Mouse (Mus musculus): ENCODE measurements at regions not wholly inside any gene's neighbourhood (a gene's known extent, or its start where the extent isn't known, plus 50 kb on each side); places are given as distances from the start of the nearest gene placed in this dataset.

GRCm38 (mm10) chr2:169019037-169019436 is 63.6 kb upstream of the Zfp64 start:
- DNase-seq, result no peak

- no peak for DNase-seq
These were observed 54.9 kb upstream of the Zfp64 start for GRCm38 (mm10) chr2:169010271-169010670.

- DNase-seq, result no peak
These were observed 53.4 kb upstream of the Zfp64 start for GRCm38 (mm10) chr2:169008756-169009155.

DNA sequence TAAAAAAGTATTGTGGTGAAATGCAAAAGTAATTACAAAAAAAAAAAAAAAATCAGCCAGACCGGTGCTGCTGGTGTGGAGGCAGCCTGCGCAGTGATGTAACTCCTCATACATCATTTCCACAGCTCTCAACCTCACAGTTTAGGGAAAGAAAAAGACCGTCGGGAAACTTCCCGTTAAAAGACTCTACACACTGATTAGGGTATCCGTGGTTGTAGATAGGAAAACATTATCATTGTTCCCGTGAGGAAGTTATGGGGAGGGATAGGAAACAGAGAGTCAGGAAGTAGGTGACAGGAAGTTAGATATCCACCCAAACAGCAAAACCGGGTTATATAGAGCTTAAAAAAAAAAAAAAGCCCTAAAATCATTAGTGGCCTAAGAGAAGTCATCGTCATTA is 52.9 kb upstream of the Zfp64 start:
- no peak for DNase-seq

- DNase-seq, result no peak
These were observed 51.2 kb upstream of the Zfp64 start for GRCm38 (mm10) chr2:169006549-169006948.

DNA sequence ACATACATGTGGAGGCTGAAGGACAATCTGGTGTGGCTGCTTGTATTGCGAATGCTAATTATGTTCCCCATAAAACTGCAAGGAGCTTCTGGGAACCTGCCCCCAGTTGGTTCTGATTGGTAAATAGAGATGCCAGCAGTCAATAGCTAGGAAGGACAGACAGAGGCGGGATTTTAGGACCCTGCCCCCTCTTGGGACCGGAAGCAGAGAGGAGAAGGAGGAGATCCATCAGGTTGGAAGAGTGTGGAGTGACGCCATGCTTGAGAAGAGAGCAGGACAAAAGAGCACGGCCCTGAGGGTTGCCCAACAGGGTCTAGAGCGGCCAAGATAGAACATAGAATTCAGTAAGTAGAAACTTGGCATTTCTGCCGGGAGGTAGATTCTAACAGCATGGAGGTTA is 50.4 kb upstream of the Zfp64 start:
- no peak for DNase-seq
